Mouse (Mus musculus): ENCODE data around the gene Wnk1. TPM values are rescaled to one million over a fixed set of nuclear protein-coding genes. Genes with fewer than 3 reads are reported as not detected.

Gene Wnk1
- polyA plus RNA-seq, 1 experiment from 2014 or later = 40.6 TPM

GRCm38 (mm10) chr6:119924235-119925005 is 114.1 kb downstream of the Wnk1 start:
- Histone ChIP-seq H3K4me1 (ENCODE audit: control insufficient read depth, insufficient read depth, low read length) (no peaks in the 10 kb centered on the region), H3K36me3 (ENCODE audit: control insufficient read depth, insufficient read depth, low read length) (peaks cover 34% of the 10 kb centered on the region), H3K9me3 (replicated peaks; ENCODE audit: control insufficient read depth, low read length, poor library complexity, severe bottlenecking) (no peaks in the 10 kb centered on the region), H3K4me2 (ENCODE audit: low read length) (no peak overlapping the region), H3K27me3 (ENCODE audit: control insufficient read depth, insufficient read depth, low read depth, low read length) (no peaks in the 10 kb centered on the region), H3K4me3 (ENCODE audit: low read depth, low read length) (no peak overlapping the region), H3K27ac (ENCODE audit: low read length) (no peak overlapping the region), H3K9ac (ENCODE audit: low read depth, low read length) (no peak overlapping the region)
- no peak for ATAC-seq
- WGBS = 51% methylated on average over 4 of the region's 4 CpGs

GRCm38 (mm10) chr6:119922544-119922943 is 115.9 kb downstream of the Wnk1 start:
- 91% methylated on average over 4 of the region's 4 CpGs for WGBS
- Histone ChIP-seq H3K4me2 (ENCODE audit: low read length) (no peak overlapping the region), H3K27me3 (ENCODE audit: control insufficient read depth, insufficient read depth, low read depth, low read length) (no peaks in the 10 kb centered on the region), H3K9ac (ENCODE audit: low read depth, low read length) (no peak overlapping the region), H3K9me3 (replicated peaks; ENCODE audit: control insufficient read depth, low read length, poor library complexity, severe bottlenecking) (no peaks in the 10 kb centered on the region), H3K27ac (ENCODE audit: low read length) (no peak overlapping the region), H3K36me3 (ENCODE audit: control insufficient read depth, insufficient read depth, low read length) (peaks cover 37% of the 10 kb centered on the region), H3K4me1 (ENCODE audit: control insufficient read depth, insufficient read depth, low read length) (no peaks in the 10 kb centered on the region), H3K4me3 (ENCODE audit: low read depth, low read length) (no peak overlapping the region)
- no peak for ATAC-seq

GRCm38 (mm10) chr6:119922136-119922535 is 116.3 kb downstream of the Wnk1 start:
- H3K27ac ChIP-seq (ENCODE audit: low read length) = no peak overlapping the region
- H3K9ac ChIP-seq (ENCODE audit: low read depth, low read length) = no peak overlapping the region
- no peaks in the 10 kb centered on the region for H3K9me3 ChIP-seq (replicated peaks; ENCODE audit: control insufficient read depth, low read length, poor library complexity, severe bottlenecking)
- ATAC-seq = no peak
- no peaks in the 10 kb centered on the region for H3K4me1 ChIP-seq (ENCODE audit: control insufficient read depth, insufficient read depth, low read length)
- H3K4me2 ChIP-seq (ENCODE audit: low read length) = no peak overlapping the region
- H3K36me3 ChIP-seq (ENCODE audit: control insufficient read depth, insufficient read depth, low read length) = peaks cover 37% of the 10 kb centered on the region
- no peaks in the 10 kb centered on the region for H3K27me3 ChIP-seq (ENCODE audit: control insufficient read depth, insufficient read depth, low read depth, low read length)
- WGBS = 86% methylated on average over 3 of the region's 3 CpGs
- no peak overlapping the region for H3K4me3 ChIP-seq (ENCODE audit: low read depth, low read length)

GRCm38 (mm10) chr6:119918561-119919181 is 119.8 kb downstream of the Wnk1 start:
- Histone ChIP-seq H3K27me3 (ENCODE audit: control insufficient read depth, insufficient read depth, low read depth, low read length) (no peaks in the 10 kb centered on the region), H3K4me2 (ENCODE audit: low read length) (no peak overlapping the region), H3K9ac (ENCODE audit: low read depth, low read length) (no peak overlapping the region), H3K4me3 (ENCODE audit: low read depth, low read length) (no peak overlapping the region), H3K9me3 (replicated peaks; ENCODE audit: control insufficient read depth, low read length, poor library complexity, severe bottlenecking) (no peaks in the 10 kb centered on the region), H3K27ac (ENCODE audit: low read length) (no peak overlapping the region), H3K4me1 (ENCODE audit: control insufficient read depth, insufficient read depth, low read length) (no peaks in the 10 kb centered on the region), H3K36me3 (ENCODE audit: control insufficient read depth, insufficient read depth, low read length) (peaks cover 34% of the 10 kb centered on the region)
- no peak for ATAC-seq
- 90% methylated on average over 16 of the region's 16 CpGs for WGBS

- H3K4me3 ChIP-seq (ENCODE audit: low read depth, low read length) = no peak overlapping the region
- 90% methylated on average over 5 of the region's 5 CpGs for WGBS
- no peaks in the 10 kb centered on the region for H3K27me3 ChIP-seq (ENCODE audit: control insufficient read depth, insufficient read depth, low read depth, low read length)
- ATAC-seq = no peak
- peaks cover 33% of the 10 kb centered on the region for H3K36me3 ChIP-seq (ENCODE audit: control insufficient read depth, insufficient read depth, low read length)
- H3K4me1 ChIP-seq (ENCODE audit: control insufficient read depth, insufficient read depth, low read length) = no peaks in the 10 kb centered on the region
- H3K27ac ChIP-seq (ENCODE audit: low read length) = no peak overlapping the region
- no peak overlapping the region for H3K9ac ChIP-seq (ENCODE audit: low read depth, low read length)
- H3K9me3 ChIP-seq (replicated peaks; ENCODE audit: control insufficient read depth, low read length, poor library complexity, severe bottlenecking) = no peaks in the 10 kb centered on the region
- H3K4me2 ChIP-seq (ENCODE audit: low read length) = no peak overlapping the region
These were observed 122.8 kb downstream of the Wnk1 start for GRCm38 (mm10) chr6:119915710-119916109.

- H3K9ac ChIP-seq (ENCODE audit: low read depth, low read length) = no peak overlapping the region
- H3K4me1 ChIP-seq (ENCODE audit: control insufficient read depth, insufficient read depth, low read length) = no peaks in the 10 kb centered on the region
- no peaks in the 10 kb centered on the region for H3K9me3 ChIP-seq (replicated peaks; ENCODE audit: control insufficient read depth, low read length, poor library complexity, severe bottlenecking)
- no peak overlapping the region for H3K4me3 ChIP-seq (ENCODE audit: low read depth, low read length)
- H3K27ac ChIP-seq (ENCODE audit: low read length) = no peak overlapping the region
- H3K36me3 ChIP-seq (ENCODE audit: control insufficient read depth, insufficient read depth, low read length) = peaks cover 19% of the 10 kb centered on the region
- ATAC-seq = no peak
- 83% methylated on average over 5 of the region's 5 CpGs for WGBS
- no peak overlapping the region for H3K4me2 ChIP-seq (ENCODE audit: low read length)
- no peaks in the 10 kb centered on the region for H3K27me3 ChIP-seq (ENCODE audit: control insufficient read depth, insufficient read depth, low read depth, low read length)
These were observed 126.4 kb downstream of the Wnk1 start for GRCm38 (mm10) chr6:119912046-119912445.

GRCm38 (mm10) chr6:119905461-119905860 is 133.0 kb downstream of the Wnk1 start:
- no peak overlapping the region for H3K4me2 ChIP-seq (ENCODE audit: low read length)
- H3K9ac ChIP-seq (ENCODE audit: low read depth, low read length) = no peak overlapping the region
- no peaks in the 10 kb centered on the region for H3K27me3 ChIP-seq (ENCODE audit: control insufficient read depth, insufficient read depth, low read depth, low read length)
- H3K9me3 ChIP-seq (replicated peaks; ENCODE audit: control insufficient read depth, low read length, poor library complexity, severe bottlenecking) = no peaks in the 10 kb centered on the region
- ATAC-seq = no peak
- H3K36me3 ChIP-seq (ENCODE audit: control insufficient read depth, insufficient read depth, low read length) = no peaks in the 10 kb centered on the region
- no peak overlapping the region for H3K27ac ChIP-seq (ENCODE audit: low read length)
- 83% methylated on average over 5 of the region's 5 CpGs for WGBS
- H3K4me3 ChIP-seq (ENCODE audit: low read depth, low read length) = no peak overlapping the region
- peaks cover 11% of the 10 kb centered on the region for H3K4me1 ChIP-seq (ENCODE audit: control insufficient read depth, insufficient read depth, low read length)

GRCm38 (mm10) chr6:119903081-119903789 is 135.2 kb downstream of the Wnk1 start:
- 23% methylated on average over 15 of the region's 15 CpGs for WGBS
- peak overlapping the region; percentile 95 for H3K4me3 ChIP-seq (ENCODE audit: low read depth, low read length)
- H3K27me3 ChIP-seq (ENCODE audit: control insufficient read depth, insufficient read depth, low read depth, low read length) = no peaks in the 10 kb centered on the region
- ATAC-seq = no peak; the same call in 1 of the 2 replicates
- H3K36me3 ChIP-seq (ENCODE audit: control insufficient read depth, insufficient read depth, low read length) = no peaks in the 10 kb centered on the region
- no peaks in the 10 kb centered on the region for H3K9me3 ChIP-seq (replicated peaks; ENCODE audit: control insufficient read depth, low read length, poor library complexity, severe bottlenecking)
- peak overlapping the region; percentile 90 for H3K27ac ChIP-seq (ENCODE audit: low read length)
- peaks cover 11% of the 10 kb centered on the region for H3K4me1 ChIP-seq (ENCODE audit: control insufficient read depth, insufficient read depth, low read length)
- H3K9ac ChIP-seq (ENCODE audit: low read depth, low read length) = peak overlapping the region; percentile 98
- peak overlapping the region; percentile 66 for H3K4me2 ChIP-seq (ENCODE audit: low read length)

All from midbrain, embryonic 16.5 days (tissue).